Mouse (Mus musculus) heart, postnatal 25 days (tissue): ENCODE results near the gene Kcnk10. TPM values are rescaled to one million over a fixed set of nuclear protein-coding genes. Genes with fewer than 3 reads are reported as not detected.
"Not testable (repeated sequence)": the region's sequence is repeated elsewhere in the genome, so short reads cannot be mapped to it uniquely, and the experiment has no call there.

Source experiments
- DNase-seq: peaks from one replicate; pipeline ENCODE4 v3.0.0; 2022; ENCODE audit warnings: low spot score
- intact Hi-C: fragments of 180-260 bp; cut with DNase I; formaldehyde crosslinking; loops from one replicate; pipeline ENCODE4 v1.15.1; 2025
- total RNA-seq, 2 experiments: library from RNA; stranded (reverse); gene quantifications; 2 replicates each; pipeline ENCODE4 v1.2.3; 2021

The Kcnk10 gene
- total RNA-seq: not detected

DNA sequence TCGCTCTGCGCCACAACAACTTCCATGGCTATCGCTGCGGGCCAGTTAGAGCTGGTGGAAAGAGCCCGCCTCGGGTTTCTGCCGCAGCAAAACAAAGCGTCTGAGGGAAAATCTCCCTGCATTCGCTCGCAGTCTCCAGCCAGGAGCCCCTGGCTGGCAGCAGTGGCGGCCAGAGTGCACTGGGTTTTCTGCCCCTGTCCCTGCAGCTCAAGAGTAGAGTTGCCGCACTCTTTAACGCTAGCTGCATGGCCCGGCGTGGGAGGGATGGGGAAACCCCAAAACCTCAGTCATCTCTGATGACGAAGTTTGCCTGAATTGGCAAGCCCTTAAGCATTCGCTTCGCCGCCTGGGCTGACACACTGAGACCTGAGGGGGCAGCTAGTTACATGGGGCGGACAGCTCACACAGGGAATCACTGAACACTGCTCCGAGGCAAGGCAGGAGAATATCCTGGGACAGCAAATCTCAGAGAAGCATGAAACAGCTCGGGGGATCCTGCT, at the start of gene Kcnk10:
Kcnk10 (minus strand) TSS at position 450 of the 500 bp plus-strand sequence.
- DNase-seq: no peak
- intact Hi-C loops: no loop called here

DNA sequence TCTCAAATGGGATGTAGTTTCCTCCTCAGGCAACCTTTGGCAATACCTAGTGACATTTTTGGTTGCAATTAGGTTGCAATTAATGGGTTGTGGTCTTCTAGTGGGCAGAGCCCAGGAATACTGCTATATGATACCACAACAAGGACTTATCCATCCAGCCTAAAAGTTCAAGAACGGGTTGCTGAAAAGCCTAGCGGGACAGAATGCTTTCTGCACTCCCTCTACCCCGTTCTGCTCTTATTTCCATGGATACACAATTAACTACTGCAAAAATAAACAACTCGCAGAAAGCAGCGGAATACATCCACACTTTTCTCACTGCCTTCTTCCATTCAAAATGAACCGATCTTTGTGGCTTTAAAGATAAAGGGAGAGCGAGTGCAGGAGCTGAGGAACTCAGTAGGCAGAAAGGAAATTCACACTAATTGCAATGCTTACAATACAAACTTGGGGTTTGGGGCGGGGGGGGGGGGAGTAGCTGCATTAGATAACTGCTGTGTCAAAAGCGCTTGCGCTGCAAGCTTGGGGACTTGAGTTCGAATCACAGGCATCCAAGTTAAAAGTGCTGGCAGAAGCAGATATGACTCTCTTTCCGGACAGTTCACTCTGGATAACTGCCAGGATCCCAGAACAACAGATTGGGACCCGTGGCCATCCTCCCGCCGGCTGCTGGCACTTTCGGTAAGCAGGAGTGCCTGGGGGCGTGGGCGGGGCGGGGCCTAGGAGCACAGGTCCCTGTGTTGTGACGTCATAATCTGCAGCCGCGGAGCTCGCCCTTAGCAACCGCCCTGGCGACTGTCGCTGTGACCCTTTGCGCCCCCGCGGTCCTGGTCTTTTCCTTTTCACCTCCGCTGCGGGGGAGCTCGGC, 49.5 kb upstream of the Kcnk10 start, which contains the start of gene Spata7:
Spata7 (plus strand) TSS at position 766 of the 868 bp plus-strand sequence.
- intact Hi-C loops: loop anchor here (10.0 kb wide), 1 partner anchor 353 kb away; no protein-coding TSS in a partner anchor
- DNase-seq: peak; percentile 61

DNA sequence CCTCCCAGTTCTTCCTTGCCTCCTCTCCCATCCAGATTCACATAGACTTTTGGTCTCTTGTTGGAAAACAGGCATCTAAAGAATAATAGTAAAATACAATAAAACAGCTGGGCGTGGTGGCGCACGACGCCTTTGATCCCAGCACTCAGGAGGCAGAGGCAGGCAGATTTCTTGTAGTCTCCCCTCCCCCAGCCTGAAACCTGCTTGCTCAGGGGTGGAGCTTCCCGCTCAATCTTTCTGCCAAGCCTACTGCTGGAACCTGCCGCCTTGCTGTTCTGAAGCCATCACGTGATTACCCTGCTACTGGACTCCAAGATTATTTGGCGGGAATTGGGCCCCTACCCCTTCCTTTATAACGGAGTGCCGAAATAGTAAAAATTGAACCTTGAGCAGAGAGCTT, 45.2 kb upstream of the Kcnk10 start:
- DNase-seq: not testable (repeated sequence)
- intact Hi-C loops: loop anchor here (5.0 to 10.0 kb wide), 2 partner anchors 301 to 348 kb away; no protein-coding TSS in a partner anchor

DNA sequence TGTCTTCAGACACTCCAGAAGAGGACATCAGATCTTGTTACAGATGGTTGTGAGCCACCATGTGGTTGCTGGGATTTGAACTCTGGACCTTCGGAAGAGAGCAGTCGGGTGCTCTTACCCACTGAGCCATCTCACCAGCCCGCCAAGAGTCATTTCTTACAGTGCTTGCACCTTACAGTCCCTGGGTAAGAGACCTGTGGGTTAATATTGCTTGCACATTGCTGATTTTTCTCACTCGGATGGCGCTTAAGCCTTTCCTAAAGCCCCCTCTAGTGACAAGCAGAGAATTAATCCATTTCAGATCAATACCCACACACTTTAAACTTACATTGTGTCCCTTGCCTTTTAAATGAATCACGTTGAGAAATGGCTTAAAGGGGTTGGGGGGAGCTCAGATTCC, 42.8 kb upstream of the Kcnk10 start:
- not testable (repeated sequence) for DNase-seq
- intact Hi-C loops: loop anchor here (5.0 to 10.0 kb wide), 2 partner anchors 299 to 346 kb away; no protein-coding TSS in a partner anchor

DNA sequence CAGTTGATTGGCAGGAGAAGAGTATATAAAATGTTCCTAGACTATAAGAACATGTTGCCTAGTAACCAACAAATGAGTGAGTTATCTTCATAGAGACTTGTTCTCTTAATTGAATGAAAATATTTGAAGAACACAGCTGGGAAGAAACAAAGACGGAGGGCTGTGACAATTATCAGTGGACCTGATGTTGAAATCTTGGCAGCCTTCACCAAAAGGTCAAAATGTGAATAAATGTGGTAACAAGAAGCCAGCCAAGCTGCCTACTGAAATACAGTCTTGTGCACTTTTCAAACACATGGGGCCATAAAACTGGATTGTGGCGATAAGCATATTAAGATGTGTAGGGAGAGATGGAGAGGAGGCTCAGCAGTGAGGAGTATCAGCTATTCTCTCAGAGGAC, 41.4 kb upstream of the Kcnk10 start:
- DNase-seq: no peak
- intact Hi-C loops: no loop called here

DNA sequence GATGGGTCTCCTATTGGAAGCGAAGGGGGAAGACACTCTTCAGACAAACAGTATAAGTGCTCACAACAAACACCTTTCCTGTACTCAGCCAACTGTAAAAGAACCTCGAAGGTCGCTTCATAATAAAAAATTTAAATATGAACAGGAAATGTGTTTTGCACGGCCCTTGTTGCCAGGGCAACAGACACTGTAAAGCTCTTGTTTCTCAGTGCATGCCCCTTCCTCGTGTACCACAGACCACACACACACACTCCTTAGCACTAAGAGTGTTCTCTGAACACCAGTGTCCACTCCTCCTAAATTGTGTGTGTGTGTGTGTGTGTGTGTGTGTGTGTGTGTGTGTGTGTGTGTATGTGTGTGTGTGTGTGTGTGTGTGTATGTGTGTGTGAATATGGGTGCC, 37.6 kb upstream of the Kcnk10 start:
- intact Hi-C loops: no loop called here

DNA sequence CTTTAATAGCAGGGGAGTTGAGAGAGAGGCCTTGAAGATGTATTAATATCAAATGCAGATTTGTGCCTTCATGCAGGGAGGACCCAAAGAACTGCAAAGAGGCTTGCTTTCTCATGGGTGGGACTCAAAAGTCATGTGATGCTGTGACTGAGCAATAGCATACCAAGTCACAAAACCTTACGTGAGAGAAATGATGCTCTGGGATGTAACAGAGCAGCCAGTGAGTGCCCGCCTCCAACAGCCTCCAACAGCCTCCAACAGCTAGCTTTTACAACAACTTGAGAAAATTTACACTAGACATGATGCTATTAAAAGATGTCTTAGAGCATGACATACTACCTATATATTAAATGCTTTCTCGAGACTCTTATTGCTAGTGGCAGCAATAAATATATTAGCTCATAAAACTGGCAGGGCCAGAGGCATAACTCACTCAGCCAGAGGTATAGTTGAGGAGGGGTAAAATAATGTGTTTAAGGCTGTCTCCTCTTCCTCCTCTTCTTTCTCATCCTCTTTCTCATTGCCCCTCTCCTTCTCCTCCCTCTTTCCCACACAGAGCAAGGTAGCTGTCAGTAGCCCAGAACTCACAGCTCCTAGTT, 36.9 kb upstream of the Kcnk10 start:
- intact Hi-C loops: no loop called here
- no peak for DNase-seq

More for the DNA sequence above, 37.6 kb upstream of the Kcnk10 start:
- DNase-seq: no peak

DNA sequence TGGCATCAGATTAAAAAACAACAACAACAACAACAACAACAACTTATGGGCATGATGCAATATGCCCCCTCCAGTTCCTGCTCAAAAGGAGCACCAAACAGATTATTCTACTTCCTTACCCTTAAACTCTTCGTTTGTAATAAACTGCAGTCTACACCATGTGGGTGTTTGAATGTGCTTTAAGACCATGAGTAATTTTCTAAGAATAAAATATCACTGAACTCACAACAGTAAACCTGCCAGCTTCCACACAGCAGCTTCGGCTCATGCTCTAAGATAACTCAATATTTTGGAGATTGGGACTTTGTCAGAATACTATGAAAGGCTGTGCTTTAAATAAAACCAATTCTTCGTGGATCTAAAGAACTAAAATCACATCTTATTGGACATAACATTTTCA, 32.2 kb upstream of the Kcnk10 start:
- intact Hi-C loops: no loop called here
- no peak for DNase-seq

DNA sequence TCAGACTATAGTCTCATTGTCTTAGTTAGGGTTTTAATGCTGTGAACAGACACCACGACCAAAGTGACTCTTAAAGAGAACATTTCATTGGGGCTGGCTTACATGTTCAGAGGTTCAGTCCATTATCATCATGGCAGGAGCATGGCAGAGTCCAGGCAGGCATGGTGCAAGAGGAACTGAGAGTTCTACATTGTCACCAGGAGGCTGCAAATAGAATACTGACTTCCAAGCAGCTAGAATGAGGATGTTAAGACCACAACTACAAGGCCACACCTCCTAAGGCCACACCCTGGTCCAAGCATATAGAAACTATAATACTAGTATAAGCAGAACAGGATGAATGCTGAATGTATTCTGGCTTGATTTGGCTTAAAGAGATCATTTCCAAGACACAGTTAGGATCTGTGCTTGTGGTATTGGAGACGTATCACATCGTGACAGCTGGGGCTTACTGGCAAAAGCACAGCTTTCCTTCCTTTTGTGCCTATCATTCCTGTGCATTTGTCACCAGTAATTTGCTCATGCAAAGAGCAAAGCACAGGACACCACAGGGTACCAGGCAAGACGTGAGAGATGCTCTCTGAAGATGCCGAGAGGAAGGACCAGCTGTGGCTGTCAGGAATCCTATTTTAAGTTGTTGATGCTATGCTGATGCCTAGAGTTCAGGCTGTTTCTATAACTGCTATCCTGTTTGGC, 28.6 kb upstream of the Kcnk10 start:
- intact Hi-C loops: no loop called here
- no peak for DNase-seq

DNA sequence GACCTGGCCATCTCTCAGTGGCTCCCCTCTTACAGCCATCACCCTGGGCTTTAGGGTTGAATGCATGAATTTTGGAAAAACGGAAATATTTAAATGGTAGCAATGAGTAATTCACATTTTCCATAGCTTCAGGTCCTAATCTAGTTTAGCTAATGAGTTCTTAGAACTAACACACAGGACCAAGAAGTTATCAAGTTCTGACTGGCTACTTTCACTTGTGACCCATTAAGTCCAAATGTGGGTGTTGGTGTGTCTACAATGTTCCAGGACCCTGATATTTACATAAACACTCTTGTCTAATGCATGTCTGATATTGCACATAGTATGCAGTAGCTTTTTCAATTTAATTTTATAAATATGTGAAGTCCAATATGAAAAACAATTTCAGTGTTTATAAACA, 27.2 kb upstream of the Kcnk10 start:
- DNase-seq: no peak
- intact Hi-C loops: no loop called here

DNA sequence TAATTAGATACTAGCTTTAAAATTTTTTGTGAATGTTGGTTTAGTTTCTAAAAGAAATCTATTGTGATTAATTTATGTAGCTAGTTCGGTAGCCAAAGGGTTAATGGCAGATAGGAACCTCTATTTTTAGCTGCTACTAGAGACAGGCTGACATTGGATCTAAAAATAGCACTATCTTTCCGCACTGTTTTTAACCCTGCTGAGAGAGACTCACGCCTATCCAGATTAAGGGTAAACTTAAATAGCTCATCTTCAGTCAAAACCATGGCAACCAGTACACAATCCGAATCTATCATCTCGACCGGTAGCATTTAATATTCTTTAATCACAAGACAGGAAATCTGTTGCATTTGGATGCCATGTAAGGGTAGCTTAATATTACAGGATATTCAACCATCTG, 24.0 kb upstream of the Kcnk10 start:
- intact Hi-C loops: no loop called here
- DNase-seq: no peak

DNA sequence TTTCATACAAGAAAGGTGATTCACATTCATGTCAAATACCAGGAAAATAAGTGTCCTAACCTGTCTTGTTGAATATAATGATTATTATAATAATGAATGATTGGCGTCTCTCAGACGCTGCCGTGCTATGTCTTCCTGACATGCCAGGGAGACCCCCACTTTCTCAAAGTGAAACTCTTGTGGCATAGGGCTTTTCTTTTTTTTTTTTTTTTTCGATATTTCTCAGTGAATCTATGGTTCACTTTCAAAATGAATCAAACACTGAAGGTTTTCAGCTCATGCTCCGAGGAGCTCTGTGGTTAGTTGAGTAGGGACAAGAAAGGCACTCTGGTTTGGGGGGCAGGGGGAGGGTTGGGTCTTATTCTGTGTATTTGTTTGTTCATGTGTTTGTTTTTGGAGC, 22.8 kb upstream of the Kcnk10 start:
- no peak for DNase-seq
- intact Hi-C loops: no loop called here

DNA sequence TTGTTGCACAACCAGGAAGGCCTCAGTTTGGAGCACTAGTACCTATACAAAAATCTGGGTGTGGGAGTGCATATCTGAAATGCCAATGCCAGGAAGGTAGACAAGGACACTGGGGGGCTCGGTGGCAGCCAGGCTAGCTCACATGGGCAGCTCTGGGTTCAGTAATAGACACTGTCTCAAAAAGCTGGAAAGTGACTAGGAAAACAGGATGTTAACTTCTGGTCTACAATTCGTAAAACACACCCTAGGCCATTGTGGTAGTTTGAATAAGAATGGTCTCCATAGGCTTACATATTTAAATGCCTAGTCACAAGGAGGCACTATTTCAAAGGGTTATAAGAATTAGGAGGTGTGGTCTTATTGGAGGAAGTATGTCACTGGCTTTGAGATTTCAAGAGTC, 12.9 kb upstream of the Kcnk10 start:
- intact Hi-C loops: no loop called here
- DNase-seq: no peak

DNA sequence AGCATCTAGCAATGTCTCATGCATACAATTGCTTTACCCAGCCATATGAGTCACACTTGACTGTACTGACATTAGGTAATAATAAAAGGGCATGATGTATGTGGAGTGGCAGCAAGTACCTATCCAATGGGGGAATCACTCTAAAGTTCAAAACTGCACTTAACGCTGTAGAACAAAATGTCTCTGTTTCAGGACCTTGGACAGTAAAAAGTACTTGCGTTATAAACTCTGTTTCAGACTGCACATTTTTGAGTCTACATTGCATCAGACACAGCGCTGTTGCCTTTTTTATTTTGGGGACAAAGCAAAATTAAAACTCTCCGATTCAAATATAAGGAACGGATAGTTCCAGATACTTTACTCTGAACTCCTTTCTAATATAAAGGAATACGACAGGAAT, 10.5 kb upstream of the Kcnk10 start:
- intact Hi-C loops: no loop called here
- DNase-seq: no peak

DNA sequence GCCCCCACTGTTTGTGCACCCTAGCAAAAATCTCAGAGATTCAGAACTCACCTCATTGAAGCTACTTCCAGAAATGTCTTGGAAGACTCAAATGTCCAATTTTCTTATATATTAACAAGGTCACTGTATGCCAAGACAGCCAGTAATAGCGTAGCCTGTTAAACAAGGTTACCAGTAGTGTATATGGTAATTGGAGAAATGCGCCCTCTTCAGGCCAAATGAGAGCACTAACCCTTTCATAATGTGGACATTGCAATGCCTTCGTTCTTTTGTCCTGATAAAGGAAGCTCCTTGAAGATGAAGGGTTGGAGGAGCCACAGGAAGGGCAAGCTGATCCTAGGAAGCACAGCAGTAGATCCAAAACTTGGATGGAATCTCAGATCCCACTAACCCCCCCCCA, 7.2 kb upstream of the Kcnk10 start:
- no peak for DNase-seq
- intact Hi-C loops: no loop called here

DNA sequence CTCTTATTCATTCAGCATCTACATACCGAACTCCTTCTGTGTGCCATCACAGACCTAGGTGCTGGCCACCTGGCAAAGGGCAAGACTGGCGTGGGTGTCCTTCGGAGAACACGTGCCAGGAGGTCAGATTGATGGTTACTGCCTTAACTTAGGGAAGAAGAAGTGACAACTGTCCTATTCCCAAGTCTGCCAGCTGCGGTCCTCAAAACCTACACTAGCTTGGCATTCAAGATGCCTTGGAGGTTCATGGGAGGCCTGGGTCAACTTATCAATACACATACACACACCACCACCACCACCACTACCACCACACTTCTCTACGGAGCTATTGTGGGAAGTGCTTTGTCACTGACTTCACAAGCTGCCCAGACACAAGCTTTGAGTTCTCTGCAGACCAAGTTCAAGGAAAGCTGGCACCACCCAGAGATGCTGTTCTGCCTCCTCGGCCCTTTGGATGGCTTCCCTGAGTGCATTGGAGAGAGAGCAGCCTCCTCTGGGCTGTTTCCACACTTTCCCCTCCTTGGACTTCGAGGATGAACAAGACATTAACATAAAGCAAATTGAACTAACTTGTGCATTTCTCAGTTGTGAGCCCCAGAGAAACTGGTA, 2.1 kb downstream of the Kcnk10 start:
- intact Hi-C loops: no loop called here
- DNase-seq: no peak

DNA sequence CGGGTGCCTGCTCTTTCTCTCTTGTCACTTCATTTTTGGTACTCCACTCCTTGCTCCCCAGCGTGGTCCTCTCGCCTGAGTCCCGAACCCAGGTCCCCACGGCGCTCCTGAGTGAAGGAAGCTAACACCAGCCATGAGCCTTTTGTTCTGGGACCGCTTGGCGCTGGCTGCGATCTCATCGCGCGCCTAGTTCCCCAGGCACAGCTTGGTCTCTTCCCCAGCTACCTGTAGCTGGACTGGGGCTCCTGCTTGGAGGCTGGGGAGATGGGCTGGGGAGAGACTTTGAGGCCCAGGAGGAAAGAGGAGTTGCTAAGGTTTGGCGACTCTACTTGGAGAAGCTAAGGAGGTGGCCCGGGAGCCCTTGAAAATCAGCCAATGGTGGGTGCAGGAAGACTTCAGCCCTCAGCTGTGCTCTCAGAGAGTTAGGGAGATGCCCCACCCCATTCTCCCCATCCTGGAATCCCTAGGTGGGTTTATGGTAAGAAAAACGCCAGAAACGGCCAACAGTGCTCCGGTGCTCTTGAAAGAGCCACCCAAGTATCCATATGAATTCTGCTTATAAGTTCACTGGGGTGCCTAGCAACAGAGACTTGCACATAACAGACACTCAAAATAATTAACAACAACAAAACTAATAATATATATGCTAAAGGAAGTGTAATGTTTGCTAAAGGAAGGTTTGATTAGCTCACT, 2.8 kb downstream of the Kcnk10 start:
- intact Hi-C loops: no loop called here
- DNase-seq: no peak

DNA sequence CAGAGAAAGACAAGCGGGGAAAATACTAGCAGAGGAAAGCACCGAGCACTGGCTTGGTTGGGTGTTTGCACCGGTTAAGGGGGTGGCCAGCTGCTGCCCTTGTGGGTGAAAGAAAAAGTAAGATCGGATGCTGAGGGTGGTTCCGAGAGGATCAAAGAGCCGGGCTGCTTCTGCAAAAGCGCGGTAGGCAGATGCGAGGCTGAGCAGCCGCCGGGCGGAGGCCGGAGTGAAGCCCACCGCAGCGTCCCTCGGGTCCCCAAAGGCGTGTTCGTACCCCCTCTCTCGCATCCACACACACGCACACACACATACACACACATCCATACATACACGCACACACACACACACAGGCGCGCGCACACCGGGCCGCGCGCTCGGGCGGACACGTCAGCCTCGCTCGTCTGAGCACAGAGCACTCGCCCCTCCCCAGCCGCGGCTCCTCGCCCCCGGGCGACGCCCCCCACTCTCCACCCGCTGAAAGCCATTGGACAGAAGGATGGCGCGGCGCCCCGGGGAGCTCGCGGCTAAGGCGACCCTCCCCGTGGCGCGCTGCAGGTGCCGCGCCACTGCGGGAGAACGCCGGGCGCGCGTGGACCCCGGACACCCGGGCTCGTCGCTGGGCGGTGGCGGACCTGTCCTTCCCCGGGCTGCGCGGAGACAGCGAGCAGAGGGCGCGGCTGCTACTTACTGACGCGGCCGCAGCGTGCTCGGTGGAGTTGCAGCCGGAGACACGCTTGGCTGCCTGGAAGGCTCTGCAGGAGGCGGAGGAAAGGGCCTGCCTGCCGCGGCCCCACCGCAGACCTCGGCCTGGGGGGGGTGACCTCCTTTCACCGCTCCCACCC, 3.5 kb downstream of the Kcnk10 start:
- no peak for DNase-seq
- intact Hi-C loops: no loop called here
